Mouse (Mus musculus) spleen, adult 2 months (tissue): ENCODE measurements around the gene Chst1.

ENCODE experiments used
- CTCF ChIP-seq: fragments of 200-500 bp; IDR thresholded peaks from 2 replicates; pipeline ENCODE4 v1.5.1; 2011; ENCODE audit warnings: mild to moderate bottlenecking, inconsistent platforms; ENCODE audit not compliant: insufficient read depth, insufficient read length, insufficient replicate concordance; ENCODE audit errors: extremely low read depth
- POLR2A ChIP-seq: fragments of 200-500 bp; IDR thresholded peaks from 2 replicates; pipeline ENCODE4 v1.6.1; 2011; ENCODE audit warnings: low read depth, low read length, inconsistent platforms

DNA sequence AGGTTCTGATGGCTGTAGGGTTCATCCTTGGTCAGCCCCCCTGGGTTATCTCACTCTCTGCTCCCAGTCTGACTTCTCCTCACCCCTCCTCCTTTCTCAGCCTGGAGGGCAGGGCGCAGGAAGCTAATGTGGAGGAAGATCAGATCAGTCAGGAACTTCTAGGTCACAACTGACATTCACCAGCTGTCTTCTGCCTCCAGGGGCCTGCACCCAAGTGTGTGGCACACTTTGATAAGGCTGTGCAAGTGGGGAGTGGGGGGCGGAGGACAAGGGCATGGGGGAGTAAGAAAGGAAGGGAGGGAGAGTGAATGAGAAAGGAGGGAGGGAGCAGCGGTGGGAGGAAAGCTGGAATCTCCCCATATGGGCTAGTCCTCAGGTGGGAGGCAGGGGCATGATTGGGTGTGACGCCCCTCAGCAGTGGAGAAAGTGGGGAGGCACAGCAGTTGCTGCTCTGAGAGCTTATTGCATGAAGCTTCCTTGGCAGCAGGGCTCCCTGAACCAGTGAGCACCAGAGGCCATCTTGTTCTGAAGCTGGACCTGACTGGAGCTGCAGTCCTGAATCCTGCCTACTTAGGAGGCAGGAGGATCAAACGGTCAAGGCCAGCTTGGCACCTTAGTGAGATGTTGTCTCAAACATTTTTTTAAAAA is 49.8 kb downstream of the Chst1 start:
- TF ChIP-seq CTCF (no peak), POLR2A (no peak)
